Mouse (Mus musculus) cerebellum, adult 9-11 months (tissue): ENCODE results near the gene Carmil2.

ENCODE experiments used
- DNase-seq: peaks from one replicate; pipeline ENCODE4 v3.0.0; 2022

The Carmil2 gene

DNA sequence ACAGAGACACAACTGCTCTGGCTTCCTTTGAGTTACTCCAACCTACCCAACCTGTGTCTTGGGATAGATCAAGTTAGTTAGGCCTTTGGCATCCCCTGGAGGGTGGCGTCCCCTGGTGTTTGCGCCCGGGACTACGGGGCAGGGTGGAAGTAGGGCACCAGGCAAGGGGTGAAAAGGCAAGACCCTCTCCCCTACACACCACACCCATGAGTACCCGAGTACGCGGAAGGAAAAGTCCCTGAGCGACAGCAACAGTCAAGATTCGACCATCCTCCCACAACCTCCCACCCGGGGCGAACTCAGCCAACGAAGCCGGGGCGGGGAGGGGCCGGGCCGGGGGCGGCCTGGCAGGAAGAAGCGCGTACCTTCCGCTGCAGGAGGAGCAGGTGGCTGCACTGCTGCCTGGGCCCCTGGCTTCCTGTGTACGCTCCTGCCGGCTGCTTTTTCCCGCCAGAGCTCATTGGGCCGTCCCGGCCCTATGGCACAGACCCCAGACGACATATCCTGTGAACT, at the start of gene Carmil2:
Gene Carmil2, plus strand, starts transcription at position 479 of the 513 bp plus-strand sequence.
- DNase-seq, result peak; percentile 47

GRCm38 (mm10) chr8:105636963-105637510, 49.0 kb upstream of the Carmil2 start, which contains the start of gene Agrp:
TSS of gene Agrp (minus strand) at chr8:105637393.
- DNase-seq, result no peak

DNA sequence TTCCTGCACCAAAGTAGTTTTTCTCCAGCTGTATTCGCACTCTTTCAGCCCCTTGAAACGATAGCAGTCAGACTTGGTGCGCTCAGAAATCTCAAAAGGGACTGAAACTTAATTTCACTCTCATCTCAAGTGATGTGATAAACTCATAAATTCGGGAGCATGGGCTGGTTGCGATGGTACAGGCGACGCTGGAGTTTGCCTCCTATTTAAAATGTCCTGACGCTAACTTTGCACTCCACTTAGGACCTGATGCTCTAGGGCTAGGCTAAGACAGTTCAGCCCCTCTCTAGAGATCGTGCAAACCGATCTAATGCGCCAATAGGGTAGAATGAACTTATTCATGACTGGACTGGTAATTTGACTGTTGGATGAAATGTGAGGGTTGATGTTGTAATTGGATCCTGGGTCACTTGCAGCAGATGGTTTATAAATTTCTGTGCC, 48.5 kb upstream of the Carmil2 start:
- peak; percentile 31 for DNase-seq

GRCm38 (mm10) chr8:105638510-105638909, 47.6 kb upstream of the Carmil2 start:
- no peak for DNase-seq

- no peak for DNase-seq
These were observed 46.2 kb upstream of the Carmil2 start for GRCm38 (mm10) chr8:105639835-105640234.

DNA sequence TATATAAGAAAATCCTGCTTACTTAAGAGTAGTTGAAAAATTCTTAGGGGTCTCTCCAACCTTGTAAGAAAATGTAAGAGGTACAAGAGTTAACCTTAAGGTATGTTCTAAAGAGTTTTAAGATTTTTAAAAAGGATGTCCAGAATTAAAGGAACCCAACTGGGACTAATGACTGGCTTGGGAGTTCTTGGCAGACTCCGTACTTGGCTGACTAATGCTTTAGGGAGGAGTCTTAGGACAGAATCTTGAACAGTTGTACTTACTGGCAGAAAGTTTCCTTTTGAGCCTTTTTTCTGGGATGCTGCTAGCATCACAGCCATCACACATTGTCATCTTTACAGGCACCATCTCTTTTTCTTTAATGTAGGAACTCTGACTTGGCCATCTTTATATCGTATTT, 45.6 kb upstream of the Carmil2 start:
- no peak for DNase-seq

GRCm38 (mm10) chr8:105645205-105645604, 40.9 kb upstream of the Carmil2 start:
- DNase-seq, result no peak

GRCm38 (mm10) chr8:105648929-105649328, 37.1 kb upstream of the Carmil2 start:
- no peak for DNase-seq

- no peak for DNase-seq
These were observed 28.4 kb upstream of the Carmil2 start for GRCm38 (mm10) chr8:105657641-105658040.

- DNase-seq, result no peak
These were observed 24.9 kb upstream of the Carmil2 start for GRCm38 (mm10) chr8:105661167-105661566.

GRCm38 (mm10) chr8:105677891-105678290, 8.2 kb upstream of the Carmil2 start:
- DNase-seq, result no peak

DNA sequence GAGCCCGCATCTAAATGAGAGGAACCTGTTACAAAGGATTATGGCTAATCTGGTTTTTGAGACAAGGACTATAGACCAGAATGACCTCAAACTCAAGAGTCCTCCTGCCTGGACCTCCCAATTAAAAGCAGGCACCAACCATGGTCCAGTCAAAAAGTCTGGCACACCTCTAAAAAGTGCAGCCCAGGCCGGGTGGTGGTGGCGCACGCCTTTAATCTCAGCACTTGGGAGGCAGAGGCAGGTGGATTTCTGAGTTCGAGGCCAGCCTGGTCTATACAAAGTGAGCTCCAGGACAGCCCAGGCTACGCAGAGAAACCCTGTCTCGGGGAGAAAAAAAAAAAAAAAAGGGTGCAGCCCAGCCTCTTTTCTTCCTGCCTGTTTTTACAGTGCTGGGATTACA, 749 bp upstream of the Carmil2 start:
- no peak for DNase-seq

DNA sequence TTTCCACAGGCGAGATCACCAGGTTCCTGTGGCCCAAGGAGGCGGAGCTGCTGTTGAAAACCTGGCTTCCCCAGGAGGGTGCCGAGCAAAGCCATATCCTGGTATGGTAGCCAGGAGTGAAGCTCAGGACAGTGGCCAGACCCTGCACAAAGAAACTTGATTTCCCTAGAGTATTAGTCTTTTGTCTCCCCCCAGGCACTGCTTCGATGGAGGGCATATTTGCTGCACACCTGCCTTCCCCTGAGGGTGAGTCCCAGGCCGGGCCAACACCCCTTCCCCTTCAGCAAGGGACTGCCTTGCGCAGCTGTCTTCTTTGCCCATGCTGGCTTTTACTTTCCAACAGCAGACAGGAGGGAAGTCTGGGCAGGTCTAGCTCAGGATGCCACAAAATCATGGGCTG, 477 bp downstream of the Carmil2 start:
- peak; percentile 26 for DNase-seq

- DNase-seq, result no peak
These were observed 1.4 kb downstream of the Carmil2 start for GRCm38 (mm10) chr8:105687512-105687911.

DNA sequence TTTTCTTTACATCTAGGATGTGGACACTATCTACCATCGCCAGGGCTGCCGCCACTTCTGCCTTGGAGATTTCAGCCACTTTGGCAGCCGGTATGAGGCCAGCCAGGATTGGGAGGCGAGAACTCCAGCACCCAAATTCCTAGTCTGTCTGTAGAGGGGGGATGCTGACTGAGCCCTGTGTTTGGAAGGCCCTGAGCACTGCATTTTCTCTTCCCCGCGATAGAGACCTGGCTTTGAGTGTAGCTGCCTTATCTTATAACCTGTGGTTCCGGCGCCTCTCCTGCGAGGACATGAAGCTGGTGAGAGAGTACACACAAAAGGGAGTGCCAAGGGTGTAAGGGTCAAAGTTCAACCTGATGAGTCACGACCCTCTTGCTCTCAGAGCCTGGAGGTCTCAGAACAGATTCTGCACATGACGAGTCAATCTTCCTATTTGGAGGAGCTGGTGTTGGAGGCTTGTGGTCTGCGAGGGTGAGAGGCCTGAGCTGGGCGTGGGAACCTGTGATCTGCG, 2.2 kb downstream of the Carmil2 start:
- DNase-seq, result no peak

GRCm38 (mm10) chr8:105689256-105689982, 3.3 kb downstream of the Carmil2 start:
- no peak for DNase-seq

GRCm38 (mm10) chr8:105689983-105690360, 3.9 kb downstream of the Carmil2 start:
- DNase-seq, result no peak

DNA sequence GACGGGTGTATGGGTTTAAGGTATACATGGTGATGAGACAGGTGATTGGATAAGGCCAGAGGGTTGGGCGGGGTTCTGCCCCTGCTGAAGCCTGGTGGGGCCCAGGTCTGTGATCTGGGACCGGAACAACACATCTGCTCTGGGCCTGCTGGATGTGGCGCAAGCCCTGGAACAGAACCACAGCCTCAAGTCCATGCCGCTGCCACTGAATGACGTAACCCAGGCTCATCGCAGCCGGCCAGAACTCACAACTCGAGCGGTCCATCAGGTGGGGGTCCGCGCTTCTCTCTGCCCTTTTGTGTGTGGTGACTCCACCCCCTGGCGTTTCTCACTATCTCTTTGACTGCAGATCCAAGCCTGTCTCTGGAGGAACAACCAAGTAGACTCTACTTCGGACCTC, 4.9 kb downstream of the Carmil2 start:
- DNase-seq, result no peak

DNA sequence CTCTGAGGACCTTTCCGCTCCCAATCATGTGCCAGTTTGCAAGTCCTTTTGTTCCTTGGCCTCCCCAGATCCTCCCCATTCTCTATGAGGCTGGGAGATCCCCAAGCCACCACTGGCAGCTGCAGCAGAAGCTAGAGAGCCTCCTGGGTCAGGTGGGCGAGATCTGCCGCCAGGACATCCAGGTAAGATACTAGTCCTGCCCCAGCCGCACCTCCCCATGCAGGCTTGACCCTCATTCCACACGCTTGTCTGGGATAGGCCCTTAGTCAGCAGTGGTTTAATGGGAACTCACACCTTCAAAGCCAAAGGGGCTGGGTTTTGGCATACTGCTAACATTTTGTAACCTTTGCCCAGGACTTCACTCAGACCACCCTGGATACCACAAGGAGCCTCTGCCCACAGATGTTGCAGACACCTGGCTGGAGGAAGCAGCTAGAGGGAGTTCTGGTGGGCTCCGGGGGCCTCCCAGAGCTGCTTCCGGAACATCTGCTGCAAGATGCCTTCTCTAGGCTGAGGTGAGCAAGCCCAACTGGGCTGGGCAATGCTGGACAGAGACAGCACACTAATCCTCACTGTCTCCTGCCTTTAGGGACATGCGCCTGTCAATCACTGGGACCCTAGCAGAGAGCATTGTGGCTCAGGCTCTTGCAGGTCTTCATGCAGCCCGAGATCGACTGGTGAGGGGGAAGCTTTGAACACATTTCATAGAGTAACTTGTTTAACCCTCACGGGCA, 6.5 kb downstream of the Carmil2 start:
- peak; percentile 54 for DNase-seq

GRCm38 (mm10) chr8:105693648-105694047, 7.6 kb downstream of the Carmil2 start:
- peak; percentile 90 for DNase-seq

DNA sequence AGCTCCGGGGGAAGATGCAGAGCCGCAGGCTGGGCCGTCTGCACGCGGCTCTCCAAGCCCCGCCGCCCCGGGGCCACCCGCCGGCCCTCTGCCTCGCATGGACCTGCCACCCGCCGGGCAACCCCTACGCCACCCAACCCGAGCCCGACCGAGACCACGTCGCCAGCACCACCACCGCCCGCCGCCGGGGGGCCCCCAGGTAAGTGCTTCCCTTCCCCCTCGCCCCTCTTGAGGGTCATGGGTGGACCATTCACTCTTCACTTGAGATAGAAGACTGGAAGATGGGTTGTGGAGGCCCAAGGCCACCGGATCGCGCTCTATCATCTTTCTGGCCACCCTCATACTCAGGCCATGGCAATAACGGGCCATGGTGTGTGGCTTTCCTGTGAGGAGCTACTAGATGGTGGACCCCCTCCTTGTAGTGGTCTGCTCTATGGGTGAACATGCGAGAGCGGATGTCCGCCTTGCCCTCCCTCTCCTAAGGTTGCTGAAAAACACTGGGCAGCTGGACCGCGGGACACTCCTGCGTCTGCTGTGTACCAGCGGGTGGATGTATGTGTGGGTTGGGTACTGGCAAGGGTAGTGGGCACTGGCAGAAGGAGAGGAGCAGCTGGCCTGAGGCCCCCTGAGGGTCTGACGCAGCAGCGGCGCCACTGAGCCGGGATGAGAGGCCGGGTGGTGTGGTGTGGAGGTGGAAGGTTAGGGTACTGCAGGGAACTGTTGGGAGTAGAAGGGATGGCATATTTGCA, 8.2 kb downstream of the Carmil2 start:
- peak; percentile 83 for DNase-seq

DNA sequence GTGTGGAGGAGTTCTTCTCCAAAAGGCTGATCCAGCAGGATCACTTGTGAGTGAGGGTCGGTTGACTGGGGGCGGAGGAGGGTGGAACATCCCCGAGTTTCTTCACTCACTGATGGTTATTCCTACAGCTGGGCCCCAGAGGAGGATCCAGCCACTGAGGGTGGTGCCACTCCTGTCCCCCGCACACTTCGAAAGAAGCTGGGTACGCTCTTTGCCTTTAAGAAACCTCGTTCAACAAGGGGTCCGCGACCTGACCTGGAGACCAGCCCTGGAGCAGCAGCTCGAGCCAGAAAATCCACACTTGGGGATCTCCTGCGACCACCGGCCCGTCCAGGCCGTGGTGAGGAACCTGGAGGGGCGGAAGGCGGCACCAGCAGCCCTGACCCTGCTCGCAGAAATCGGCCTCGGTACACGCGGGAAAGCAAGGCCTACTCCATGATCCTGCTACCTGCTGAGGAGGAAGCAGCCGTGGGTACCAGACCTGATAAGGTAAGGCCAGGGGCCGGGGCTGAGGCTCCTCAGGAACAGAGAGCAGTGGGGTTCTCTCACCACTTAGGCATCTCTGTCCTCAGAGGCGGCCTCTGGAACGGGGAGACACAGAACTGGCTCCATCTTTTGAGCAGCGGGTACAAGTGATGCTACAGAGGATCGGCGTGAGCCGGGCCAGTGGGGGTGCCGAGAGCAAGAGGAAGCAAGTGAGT, 9.2 kb downstream of the Carmil2 start:
- peak; percentile 53 for DNase-seq
